Mouse (Mus musculus) neutrophil, adult 5-6 weeks (primary cell): Measurements from ENCODE around the gene Slc12a9. TPM values are rescaled to one million over a fixed set of nuclear protein-coding genes. Genes with fewer than 3 reads are reported as not detected.

ENCODE experiments used
- ATAC-seq: fragments of 151-379, 151-347 bp; 2 replicates; pipeline ENCODE4 v1.8.0; 2017; ENCODE audit warnings: mild to moderate bottlenecking, moderate TSS enrichment; ENCODE audit not compliant: insufficient number of reproducible peaks, poor library complexity, low FRiP score, severe bottlenecking; ENCODE audit errors: extremely low read depth
- total RNA-seq: library from RNA; stranded (forward); fragments of 200-1000 nt; gene quantifications from 2 replicates; pipeline ENCODE4 v1.2.3, GENCODE M21; 2017

Slc12a9 gene
- 38.5 and 44.8 TPM in 2 replicates for total RNA-seq

- ATAC-seq: peak; percentile 92
Observed at GRCm38 (mm10) chr5:137333512-137334174, at the start of gene Slc12a9. TSS of gene Slc12a9 (minus strand) at chr5:137333597.

- ATAC-seq: peak; percentile 37; the same call in 1 of the 2 replicates
Observed at GRCm38 (mm10) chr5:137381152-137381551, 47.8 kb upstream of the Slc12a9 start.

DNA sequence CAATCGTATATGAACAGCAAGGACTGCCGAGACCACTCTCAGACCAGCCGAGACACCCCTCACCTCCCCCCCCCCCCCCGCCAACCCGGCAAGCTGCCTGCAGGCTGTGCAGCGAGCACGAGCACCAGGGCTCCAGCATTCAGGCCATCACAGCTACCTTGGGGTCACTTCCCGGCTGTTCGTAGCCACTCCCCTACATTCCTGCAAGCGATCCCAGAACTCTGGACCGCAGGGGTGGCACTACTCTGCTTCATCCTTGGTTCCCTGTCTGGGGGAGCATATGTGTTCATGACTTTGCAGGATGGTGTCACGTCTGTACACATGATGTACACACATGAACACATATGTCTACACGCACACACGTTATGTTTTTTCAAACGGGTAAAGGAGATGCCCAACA is 44.2 kb upstream of the Slc12a9 start:
- ATAC-seq: no peak

- no peak for ATAC-seq
Observed at GRCm38 (mm10) chr5:137377176-137377575, 43.8 kb upstream of the Slc12a9 start.

- ATAC-seq: no peak
Observed at GRCm38 (mm10) chr5:137376722-137377121, 43.3 kb upstream of the Slc12a9 start.

DNA sequence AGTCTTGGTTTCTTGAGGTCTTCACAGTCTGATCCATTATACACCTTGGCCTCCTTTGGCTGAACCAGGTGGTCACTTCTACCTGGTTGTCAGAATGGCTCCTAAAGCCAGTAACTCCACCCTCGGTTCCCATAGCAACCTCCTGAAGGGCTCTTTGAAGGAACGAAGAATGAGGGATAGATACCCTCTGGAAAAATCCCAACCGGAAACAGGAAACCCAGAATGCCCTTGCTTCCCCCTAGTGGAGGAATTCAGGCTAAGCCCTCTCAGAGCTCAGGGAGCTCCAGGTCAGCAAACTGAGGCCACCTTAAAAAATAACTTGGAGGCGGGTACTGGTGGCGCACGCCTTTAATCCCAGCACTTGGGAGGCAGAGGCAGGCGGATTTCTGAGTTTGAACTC is 42.8 kb upstream of the Slc12a9 start:
- no peak for ATAC-seq

GRCm38 (mm10) chr5:137375627-137376026 is 42.2 kb upstream of the Slc12a9 start:
- no peak for ATAC-seq

DNA sequence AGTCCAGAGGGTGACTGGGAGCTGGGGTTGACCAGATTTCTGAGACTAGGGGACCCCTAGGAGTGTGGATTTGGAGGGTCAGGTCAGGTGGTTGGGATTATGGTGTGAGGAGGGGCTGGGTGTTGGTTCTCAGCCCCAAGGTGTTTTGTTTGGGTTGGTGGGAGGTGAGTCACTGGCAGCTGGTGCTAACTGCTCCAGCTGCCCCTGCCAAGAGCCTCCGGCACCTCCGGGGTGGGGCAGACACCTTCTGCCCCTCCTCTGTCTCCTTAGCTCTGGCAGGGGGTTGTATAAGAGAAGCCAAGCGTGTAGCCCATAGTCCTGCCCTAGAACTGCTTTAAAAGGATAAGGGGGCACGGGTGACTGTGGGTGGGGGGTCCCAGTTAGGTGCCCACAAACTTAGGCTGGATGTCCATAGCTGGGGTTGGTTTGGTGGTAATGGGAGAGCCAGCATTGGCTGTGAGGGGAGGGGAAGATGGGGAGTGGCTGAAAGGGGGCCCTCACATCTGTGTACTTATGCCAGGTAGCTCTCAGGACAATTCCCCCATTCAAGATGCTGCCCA is 41.2 kb upstream of the Slc12a9 start:
- ATAC-seq: no peak

- ATAC-seq: no peak
Observed at GRCm38 (mm10) chr5:137373371-137373950, 40.1 kb upstream of the Slc12a9 start.

GRCm38 (mm10) chr5:137369665-137370064 is 36.3 kb upstream of the Slc12a9 start:
- ATAC-seq: no peak

GRCm38 (mm10) chr5:137358382-137358781 is 25.0 kb upstream of the Slc12a9 start:
- no peak for ATAC-seq

- no peak for ATAC-seq
Observed at GRCm38 (mm10) chr5:137354091-137354490, 20.7 kb upstream of the Slc12a9 start.

DNA sequence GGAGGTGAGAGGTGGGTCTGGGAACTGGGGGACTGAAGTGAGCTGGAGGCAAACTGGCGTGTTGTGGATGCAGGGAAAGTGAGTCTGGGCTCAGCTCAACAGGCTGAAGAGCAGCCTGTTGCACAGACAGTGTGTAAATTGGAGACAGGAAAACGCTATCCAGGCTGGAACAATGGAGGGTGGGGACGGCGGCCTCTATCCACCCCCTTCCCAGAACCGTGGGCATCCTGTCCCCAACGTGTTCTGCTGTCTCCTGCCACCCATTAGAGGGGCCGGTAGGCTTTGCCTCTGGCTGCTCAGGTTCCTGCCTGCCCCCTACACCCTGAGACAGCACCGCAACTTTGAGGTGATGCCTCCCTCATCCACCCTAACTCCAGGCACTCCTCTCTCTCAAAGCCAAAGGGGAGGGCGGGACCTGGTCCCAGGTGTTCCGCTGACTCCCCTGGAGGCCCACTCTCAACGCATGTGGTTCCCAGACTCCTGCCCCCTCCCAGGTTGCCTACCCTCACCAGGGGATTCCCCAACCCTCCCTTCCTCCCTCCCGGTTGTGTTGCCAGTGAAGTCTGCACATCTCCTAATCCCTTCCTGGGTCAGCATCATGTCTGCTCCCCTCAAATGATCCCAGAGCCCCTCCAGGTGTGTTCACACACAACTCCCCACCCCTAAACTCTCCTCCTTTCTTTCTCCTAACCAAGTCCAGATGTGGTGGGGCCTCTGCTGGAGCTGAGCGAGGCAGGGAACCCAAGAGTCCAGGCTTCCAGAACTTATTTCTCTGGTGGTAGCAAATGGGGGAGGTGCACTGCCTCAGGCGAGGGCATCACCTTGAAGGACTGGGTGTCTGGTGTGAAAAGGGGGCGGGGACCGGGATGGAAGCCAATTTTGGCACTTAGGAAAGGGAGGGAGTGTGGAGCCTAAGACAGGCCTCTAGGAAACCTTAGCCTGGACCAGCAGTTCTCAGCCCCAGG is 18.9 kb upstream of the Slc12a9 start:
- no peak for ATAC-seq

DNA sequence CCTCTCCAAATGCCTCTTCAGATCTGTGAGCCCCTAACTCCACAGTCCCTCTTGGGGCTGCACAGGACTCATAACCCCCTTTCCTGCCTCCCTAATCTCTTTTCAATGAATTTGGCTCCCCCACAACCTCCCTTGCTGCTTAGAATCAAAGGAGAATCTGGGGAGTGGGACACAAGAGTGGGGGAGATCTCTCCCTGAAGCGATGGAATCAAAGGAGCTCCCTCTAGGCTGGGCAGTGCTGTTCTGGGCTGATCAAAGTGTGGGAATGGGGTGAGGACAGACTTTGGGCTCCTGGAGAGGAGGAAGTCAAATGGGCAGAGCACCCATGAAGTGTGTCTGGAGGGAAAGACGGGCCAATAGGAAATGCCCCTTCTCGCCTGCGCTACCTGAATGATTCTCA is 18.0 kb upstream of the Slc12a9 start:
- no peak for ATAC-seq

DNA sequence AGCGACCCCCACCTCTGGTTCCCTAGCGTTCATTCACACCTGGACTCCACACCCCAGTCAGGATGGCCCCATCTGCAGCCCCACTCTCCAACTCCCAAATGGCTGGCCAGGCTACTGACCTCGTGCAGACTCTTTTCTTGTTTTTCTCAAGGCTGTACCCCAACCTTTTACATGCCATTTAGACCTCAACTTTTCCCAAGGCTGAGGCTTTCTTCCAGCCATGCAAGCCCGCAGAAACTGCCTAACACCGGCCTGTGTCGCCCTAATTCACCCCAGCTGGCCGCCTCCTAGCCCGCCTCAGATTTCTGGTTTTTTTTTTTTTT is 17.6 kb upstream of the Slc12a9 start:
- ATAC-seq: no peak

GRCm38 (mm10) chr5:137350205-137351057 is 17.0 kb upstream of the Slc12a9 start:
- ATAC-seq: no peak

GRCm38 (mm10) chr5:137349384-137350204 is 16.2 kb upstream of the Slc12a9 start, which contains the start of gene Ephb4:
TSS of gene Ephb4 (plus strand) at chr5:137350109.
- no peak for ATAC-seq
